Mouse (Mus musculus): ENCODE data around the gene Gpr156. TPM values are rescaled to one million over a fixed set of nuclear protein-coding genes. Genes with fewer than 3 reads are reported as not detected.
"Not testable (repeated sequence)": the region's sequence is repeated elsewhere in the genome, so short reads cannot be mapped to it uniquely, and the experiment has no call there.

Gene Gpr156
- total and polyA plus RNA-seq, 3 experiments = 0.05 TPM; not detected in 2

- H3K4me1 ChIP-seq (ENCODE audit: insufficient read depth, low read depth, low read length) = no peaks in the 10 kb centered on the region
- H3K27me3 ChIP-seq (ENCODE audit: insufficient read depth, low read length) = peaks cover 23% of the 10 kb centered on the region
- no peak overlapping the region for H3K4me3 ChIP-seq (ENCODE audit: low read depth, low read length)
- DNase-seq (ENCODE audit: low spot score) = no peak
- TF ChIP-seq TAL1 (conservative IDR thresholded peaks at IDR 0.05; ENCODE audit: low read depth, low read length) (no peak), GATA2 (IDR thresholded peaks at IDR 0.05; ENCODE audit: borderline replicate concordance, low read depth, low read length) (no peak), GATA1 (IDR thresholded peaks at IDR 0.05; ENCODE audit: borderline replicate concordance, low read length) (no peak), CTCF (IDR thresholded peaks at IDR 0.05; ENCODE audit: low read depth, low read length) (no peak), POLR2AphosphoS5 (IDR thresholded peaks at IDR 0.05; ENCODE audit: insufficient replicate concordance, low read depth, low read length) (no peak)
- H3K9me3 ChIP-seq (replicated peaks) = no peaks in the 10 kb centered on the region
- no peaks in the 10 kb centered on the region for H3K36me3 ChIP-seq (replicated peaks)
- ATAC-seq (ENCODE audit: extremely low read depth, insufficient number of reproducible peaks, low FRiP score, poor library complexity, severe bottlenecking) = no peak
Observed at GRCm38 (mm10) chr16:37951171-37951570, 34.9 kb downstream of the Gpr156 start.

GRCm38 (mm10) chr16:37953186-37953585, 36.9 kb downstream of the Gpr156 start:
- Histone ChIP-seq H3K4me3 (ENCODE audit: low read depth, low read length) (no peak overlapping the region), H3K4me1 (ENCODE audit: insufficient read depth, low read depth, low read length) (no peaks in the 10 kb centered on the region), H3K36me3 (replicated peaks) (no peaks in the 10 kb centered on the region), H3K27me3 (ENCODE audit: insufficient read depth, low read length) (peaks cover 28% of the 10 kb centered on the region), H3K9me3 (replicated peaks) (no peaks in the 10 kb centered on the region)
- TF ChIP-seq TAL1 (conservative IDR thresholded peaks at IDR 0.05; ENCODE audit: low read depth, low read length) = no peak
- no peak for TF ChIP-seq CTCF (IDR thresholded peaks at IDR 0.05; ENCODE audit: low read depth, low read length)
- no peak for TF ChIP-seq GATA1 (IDR thresholded peaks at IDR 0.05; ENCODE audit: borderline replicate concordance, low read length)
- no peak for TF ChIP-seq POLR2AphosphoS5 (IDR thresholded peaks at IDR 0.05; ENCODE audit: insufficient replicate concordance, low read depth, low read length)
- TF ChIP-seq GATA2 (IDR thresholded peaks at IDR 0.05; ENCODE audit: borderline replicate concordance, low read depth, low read length) = no peak
- ATAC-seq (ENCODE audit: extremely low read depth, insufficient number of reproducible peaks, low FRiP score, poor library complexity, severe bottlenecking) (no peak), DNase-seq (ENCODE audit: low spot score) (no peak)

- TF ChIP-seq TAL1 (conservative IDR thresholded peaks at IDR 0.05; ENCODE audit: low read depth, low read length) = no peak
- TF ChIP-seq CTCF (IDR thresholded peaks at IDR 0.05; ENCODE audit: low read depth, low read length) = no peak
- no peak for TF ChIP-seq GATA1 (IDR thresholded peaks at IDR 0.05; ENCODE audit: borderline replicate concordance, low read length)
- TF ChIP-seq POLR2AphosphoS5 (IDR thresholded peaks at IDR 0.05; ENCODE audit: insufficient replicate concordance, low read depth, low read length) = no peak
- TF ChIP-seq GATA2 (IDR thresholded peaks at IDR 0.05; ENCODE audit: borderline replicate concordance, low read depth, low read length) = no peak
- Histone ChIP-seq H3K9me3 (replicated peaks) (no peaks in the 10 kb centered on the region), H3K4me1 (ENCODE audit: insufficient read depth, low read depth, low read length) (no peaks in the 10 kb centered on the region), H3K27me3 (ENCODE audit: insufficient read depth, low read length) (peaks cover 28% of the 10 kb centered on the region), H3K4me3 (ENCODE audit: low read depth, low read length) (no peak overlapping the region), H3K36me3 (replicated peaks) (no peaks in the 10 kb centered on the region)
- ATAC-seq (ENCODE audit: extremely low read depth, insufficient number of reproducible peaks, low FRiP score, poor library complexity, severe bottlenecking) = no peak
- DNase-seq (ENCODE audit: low spot score) = no peak
Observed at GRCm38 (mm10) chr16:37953991-37954942, 38.0 kb downstream of the Gpr156 start.

- no peaks in the 10 kb centered on the region for H3K4me1 ChIP-seq (ENCODE audit: insufficient read depth, low read depth, low read length)
- no peak for ATAC-seq (ENCODE audit: extremely low read depth, insufficient number of reproducible peaks, low FRiP score, poor library complexity, severe bottlenecking)
- H3K9me3 ChIP-seq (replicated peaks) = no peaks in the 10 kb centered on the region
- H3K4me3 ChIP-seq (ENCODE audit: low read depth, low read length) = no peak overlapping the region
- no peak for DNase-seq (ENCODE audit: low spot score)
- TF ChIP-seq GATA1 (IDR thresholded peaks at IDR 0.05; ENCODE audit: borderline replicate concordance, low read length) (no peak), CTCF (IDR thresholded peaks at IDR 0.05; ENCODE audit: low read depth, low read length) (no peak), POLR2AphosphoS5 (IDR thresholded peaks at IDR 0.05; ENCODE audit: insufficient replicate concordance, low read depth, low read length) (no peak), TAL1 (conservative IDR thresholded peaks at IDR 0.05; ENCODE audit: low read depth, low read length) (no peak), GATA2 (IDR thresholded peaks at IDR 0.05; ENCODE audit: borderline replicate concordance, low read depth, low read length) (no peak)
- peaks cover 19% of the 10 kb centered on the region for H3K27me3 ChIP-seq (ENCODE audit: insufficient read depth, low read length)
- H3K36me3 ChIP-seq (replicated peaks) = no peaks in the 10 kb centered on the region
Observed at GRCm38 (mm10) chr16:37955336-37955917, 39.1 kb downstream of the Gpr156 start.

- no peaks in the 10 kb centered on the region for H3K9me3 ChIP-seq (replicated peaks)
- no peak for TF ChIP-seq CTCF (IDR thresholded peaks at IDR 0.05; ENCODE audit: low read depth, low read length)
- no peak for TF ChIP-seq POLR2AphosphoS5 (IDR thresholded peaks at IDR 0.05; ENCODE audit: insufficient replicate concordance, low read depth, low read length)
- TF ChIP-seq TAL1 (conservative IDR thresholded peaks at IDR 0.05; ENCODE audit: low read depth, low read length) = no peak
- TF ChIP-seq GATA1 (IDR thresholded peaks at IDR 0.05; ENCODE audit: borderline replicate concordance, low read length) = no peak
- no peak for TF ChIP-seq GATA2 (IDR thresholded peaks at IDR 0.05; ENCODE audit: borderline replicate concordance, low read depth, low read length)
- H3K27me3 ChIP-seq (ENCODE audit: insufficient read depth, low read length) = peaks cover 19% of the 10 kb centered on the region
- no peaks in the 10 kb centered on the region for H3K36me3 ChIP-seq (replicated peaks)
- DNase-seq (ENCODE audit: low spot score) (no peak), ATAC-seq (ENCODE audit: extremely low read depth, insufficient number of reproducible peaks, low FRiP score, poor library complexity, severe bottlenecking) (no peak)
- no peak overlapping the region for H3K4me3 ChIP-seq (ENCODE audit: low read depth, low read length)
- no peaks in the 10 kb centered on the region for H3K4me1 ChIP-seq (ENCODE audit: insufficient read depth, low read depth, low read length)
Observed at GRCm38 (mm10) chr16:37956076-37956676, 39.9 kb downstream of the Gpr156 start.

- TF ChIP-seq TAL1 (conservative IDR thresholded peaks at IDR 0.05; ENCODE audit: low read depth, low read length) = no peak
- no peak for TF ChIP-seq POLR2AphosphoS5 (IDR thresholded peaks at IDR 0.05; ENCODE audit: insufficient replicate concordance, low read depth, low read length)
- no peak for TF ChIP-seq GATA2 (IDR thresholded peaks at IDR 0.05; ENCODE audit: borderline replicate concordance, low read depth, low read length)
- TF ChIP-seq CTCF (IDR thresholded peaks at IDR 0.05; ENCODE audit: low read depth, low read length) = no peak
Observed at GRCm38 (mm10) chr16:37956751-37957150, 40.5 kb downstream of the Gpr156 start.

GRCm38 (mm10) chr16:37962696-37963095, 46.4 kb downstream of the Gpr156 start:
- not testable (repeated sequence) for H3K4me3 ChIP-seq (ENCODE audit: low read depth, low read length); H3K27me3 ChIP-seq (ENCODE audit: insufficient read depth, low read length); H3K4me1 ChIP-seq (ENCODE audit: insufficient read depth, low read depth, low read length); ATAC-seq (ENCODE audit: extremely low read depth, insufficient number of reproducible peaks, low FRiP score, poor library complexity, severe bottlenecking); DNase-seq (ENCODE audit: low spot score); H3K9me3 ChIP-seq (replicated peaks); H3K36me3 ChIP-seq (replicated peaks)

More at GRCm38 (mm10) chr16:37956751-37957150, 40.5 kb downstream of the Gpr156 start:
- H3K27me3 ChIP-seq (ENCODE audit: insufficient read depth, low read length) = peaks cover 17% of the 10 kb centered on the region
- no peaks in the 10 kb centered on the region for H3K9me3 ChIP-seq (replicated peaks)
- H3K4me1 ChIP-seq (ENCODE audit: insufficient read depth, low read depth, low read length) = no peaks in the 10 kb centered on the region
- no peak for ATAC-seq (ENCODE audit: extremely low read depth, insufficient number of reproducible peaks, low FRiP score, poor library complexity, severe bottlenecking)
- no peaks in the 10 kb centered on the region for H3K36me3 ChIP-seq (replicated peaks)
- H3K4me3 ChIP-seq (ENCODE audit: low read depth, low read length) = no peak overlapping the region
- DNase-seq (ENCODE audit: low spot score) = no peak
